Mouse (Mus musculus): Measurements from ENCODE around the gene Cxcl10.
"Not testable (repeated sequence)": the region's sequence is repeated elsewhere in the genome, so short reads cannot be mapped to it uniquely, and the experiment has no call there.

Cxcl10 gene

DNA sequence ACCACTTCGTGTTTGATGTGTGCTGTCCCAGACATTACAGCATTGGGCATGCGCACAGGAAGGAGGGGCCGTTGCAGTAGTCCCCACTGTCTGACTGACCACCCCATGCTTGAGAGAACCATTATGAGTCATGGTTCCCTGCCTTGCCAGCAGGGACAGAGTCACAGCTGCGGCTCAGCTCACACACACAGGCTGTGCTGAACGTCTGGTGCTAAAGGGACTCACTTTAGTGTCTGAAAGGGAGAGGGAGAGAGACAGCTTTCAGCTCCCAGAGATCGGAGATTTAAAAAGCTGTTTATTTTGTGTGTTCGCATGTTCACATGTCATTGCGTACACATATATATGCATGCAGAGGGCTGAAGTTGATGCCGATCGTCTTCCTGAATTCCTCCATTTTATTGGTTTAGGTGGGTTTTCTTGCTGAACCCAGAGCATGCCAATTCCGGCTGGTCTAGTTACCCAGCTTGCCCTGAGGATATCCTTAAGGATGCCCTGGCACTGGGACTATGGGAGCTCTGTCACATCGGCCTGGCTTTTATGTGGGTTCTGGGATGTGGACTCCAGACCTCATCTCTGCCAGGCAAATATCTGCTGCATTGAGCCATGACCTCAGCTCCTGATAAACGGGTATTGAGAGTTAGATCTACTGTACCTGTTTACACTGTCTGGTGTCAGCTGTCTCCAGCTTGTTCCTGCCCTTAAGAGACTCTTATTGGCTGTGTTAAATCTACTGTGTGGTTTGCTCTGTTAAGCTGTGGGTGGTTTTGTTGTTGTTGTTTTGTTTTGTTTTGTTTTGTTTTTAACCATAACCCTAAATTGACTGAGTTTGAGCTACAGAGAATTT, 20.7 kb upstream of the Cxcl10 start:
- peak; percentile 52 for DNase-seq (ENCODE audit: low spot score)

DNA sequence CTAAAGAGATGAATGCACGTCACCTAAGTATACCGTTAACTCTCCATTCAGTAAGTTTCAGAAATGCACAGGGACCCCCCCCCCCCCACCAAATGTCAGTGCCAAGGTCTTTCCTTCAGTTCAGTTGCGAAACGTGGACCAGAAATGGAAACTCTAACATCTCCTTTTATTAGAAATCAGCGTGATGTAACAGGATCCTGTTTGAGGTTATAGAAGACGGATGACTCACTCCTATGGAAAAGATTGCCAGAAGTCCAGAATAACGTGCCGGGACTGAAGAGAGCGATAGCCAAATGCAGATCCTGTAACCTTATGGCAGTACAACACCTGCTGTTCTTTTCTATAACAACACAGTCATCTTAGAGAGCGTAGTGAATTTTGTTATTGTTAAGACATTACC, 19.7 kb upstream of the Cxcl10 start:
- DNase-seq (ENCODE audit: low spot score), result no peak

DNA sequence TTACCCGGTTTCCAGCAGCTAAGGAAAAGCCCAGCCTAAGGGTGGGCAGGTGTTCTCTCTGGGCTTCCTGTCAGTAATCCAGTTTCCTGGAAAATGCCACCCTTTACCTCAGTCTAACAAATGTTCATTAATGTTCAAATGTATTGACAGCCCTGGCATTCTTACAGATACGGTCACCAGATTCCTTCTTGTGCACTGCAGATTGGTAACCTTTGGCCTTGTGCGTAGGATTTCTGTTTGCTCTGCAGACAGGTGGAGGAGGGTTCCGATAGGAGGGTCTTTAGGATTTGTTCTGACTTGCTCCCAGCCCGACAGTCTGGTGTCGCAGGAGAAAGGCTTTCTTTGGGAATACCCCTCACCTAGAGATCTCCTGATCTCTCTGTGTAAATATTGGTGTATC, 17.9 kb upstream of the Cxcl10 start:
- no peak for DNase-seq (ENCODE audit: low spot score)

DNA sequence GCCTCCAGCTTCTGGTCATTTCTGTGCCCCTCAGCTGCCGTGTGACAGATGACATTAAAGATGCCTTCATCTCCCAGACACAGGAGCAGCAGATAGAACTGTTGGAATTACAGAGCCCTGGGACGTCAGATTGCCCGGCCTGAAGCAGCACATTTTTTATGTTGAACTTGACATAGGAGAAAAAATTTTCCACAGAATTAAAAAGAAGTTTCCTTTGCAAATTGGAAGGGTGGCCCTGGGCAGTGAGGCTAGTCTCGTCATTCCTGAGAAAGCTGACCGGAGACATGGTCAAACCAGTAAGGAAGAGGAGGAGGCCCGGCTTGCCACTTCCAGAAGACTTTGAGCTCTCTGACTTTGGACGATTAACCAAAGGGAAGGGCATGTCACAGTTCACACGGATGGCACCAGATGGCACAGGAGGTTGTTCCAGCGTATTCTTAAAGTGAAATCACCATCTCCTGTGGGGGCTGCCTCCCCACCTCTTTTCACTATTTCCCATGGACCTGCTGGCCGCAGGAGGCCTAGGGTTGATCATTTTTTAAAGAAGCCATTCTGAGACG, 16.5 kb upstream of the Cxcl10 start:
- no peak for DNase-seq (ENCODE audit: low spot score)

DNA sequence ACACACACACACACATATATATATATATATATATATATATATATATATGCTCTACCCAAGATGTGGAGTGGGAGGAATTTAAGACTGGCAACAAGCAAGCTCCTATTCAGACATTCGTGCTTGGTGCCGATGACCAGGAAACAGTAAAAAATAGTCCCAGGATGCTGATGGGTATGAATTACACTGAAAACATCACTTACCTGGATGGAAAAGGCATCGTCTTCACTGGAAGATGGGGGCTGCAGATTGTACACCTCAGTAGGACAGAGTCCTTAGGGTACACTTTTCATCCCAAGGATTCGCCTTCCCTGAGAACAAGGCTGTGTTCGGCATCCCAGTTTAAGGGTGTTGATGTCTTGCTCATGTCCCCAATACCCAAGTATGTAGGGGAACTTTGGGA, 15.3 kb upstream of the Cxcl10 start:
- DNase-seq (ENCODE audit: low spot score), result no peak

DNA sequence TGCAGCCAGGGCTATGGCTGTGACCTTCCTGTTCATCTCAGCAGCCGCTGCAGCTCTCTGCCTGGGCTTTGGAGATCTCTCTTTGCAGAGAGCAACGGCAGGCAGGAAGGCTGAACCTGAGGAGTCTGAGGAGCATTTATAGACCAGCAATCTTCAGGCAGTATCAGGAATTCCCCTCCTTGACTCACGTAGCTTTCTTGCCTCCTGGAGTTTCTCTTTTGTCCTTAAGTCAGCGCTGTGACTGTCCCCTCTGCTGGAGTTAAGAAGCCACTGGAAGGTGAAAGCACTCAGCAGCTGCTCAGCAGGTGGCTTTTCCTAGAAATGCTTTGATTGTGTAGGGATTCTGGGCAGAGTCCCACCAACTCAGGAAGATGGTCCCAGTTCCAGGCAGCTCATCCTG, 14.5 kb upstream of the Cxcl10 start:
- DNase-seq (ENCODE audit: low spot score), result no peak

DNA sequence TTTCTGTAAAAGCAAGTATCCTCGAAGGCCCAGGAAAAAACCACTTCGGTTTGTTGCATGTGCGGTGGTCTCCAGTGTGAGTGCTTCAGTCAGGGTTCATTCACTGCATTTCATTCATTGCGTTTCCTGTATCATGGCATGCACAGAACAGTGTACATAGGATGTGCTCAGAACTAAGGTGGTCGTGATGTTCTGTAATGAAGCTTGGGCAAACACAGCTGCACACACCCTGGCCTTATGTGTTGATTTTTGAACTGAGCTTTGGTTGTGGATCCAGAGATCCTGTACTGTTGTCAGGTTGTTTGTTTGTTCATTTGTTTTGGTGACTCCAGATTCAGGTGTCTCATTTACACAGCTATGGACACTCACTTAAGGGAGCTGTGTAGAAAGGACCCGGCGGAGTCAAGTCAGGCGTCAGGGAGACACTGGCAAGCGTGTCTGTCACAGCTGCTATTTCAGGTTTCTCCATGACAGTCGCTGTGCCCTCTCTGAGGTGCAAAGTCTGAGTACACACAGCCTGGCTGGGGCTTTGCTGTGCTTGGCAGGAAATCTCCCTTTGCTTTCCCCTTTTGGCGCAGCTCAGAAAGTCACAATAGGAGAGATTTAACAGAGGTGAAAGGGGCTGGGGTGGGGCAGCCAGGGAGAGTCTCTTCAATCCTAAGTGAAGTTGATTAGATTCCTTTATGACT, 10.2 kb upstream of the Cxcl10 start:
- DNase-seq (ENCODE audit: low spot score), result no peak

DNA sequence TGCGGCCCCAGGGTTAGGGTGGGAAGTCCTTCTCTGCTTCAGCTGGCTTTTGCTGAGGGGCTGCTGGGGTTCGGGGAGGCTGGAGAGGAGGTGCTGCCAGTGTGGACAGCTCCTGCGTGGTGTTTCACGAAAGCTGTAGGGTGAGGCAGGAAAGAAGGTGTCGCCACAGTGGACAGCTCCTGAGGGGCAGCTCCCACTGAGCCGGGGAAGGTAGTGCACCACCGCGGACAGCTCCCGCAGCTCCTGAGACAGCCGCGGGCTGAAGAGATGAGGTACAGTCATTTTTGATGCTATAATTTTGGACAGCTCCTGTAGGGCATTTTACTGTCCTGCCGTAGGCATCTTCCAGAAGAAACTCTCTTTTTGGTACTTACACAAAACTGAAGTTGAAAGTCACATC, 9.3 kb upstream of the Cxcl10 start:
- DNase-seq (ENCODE audit: low spot score), result no peak

DNA sequence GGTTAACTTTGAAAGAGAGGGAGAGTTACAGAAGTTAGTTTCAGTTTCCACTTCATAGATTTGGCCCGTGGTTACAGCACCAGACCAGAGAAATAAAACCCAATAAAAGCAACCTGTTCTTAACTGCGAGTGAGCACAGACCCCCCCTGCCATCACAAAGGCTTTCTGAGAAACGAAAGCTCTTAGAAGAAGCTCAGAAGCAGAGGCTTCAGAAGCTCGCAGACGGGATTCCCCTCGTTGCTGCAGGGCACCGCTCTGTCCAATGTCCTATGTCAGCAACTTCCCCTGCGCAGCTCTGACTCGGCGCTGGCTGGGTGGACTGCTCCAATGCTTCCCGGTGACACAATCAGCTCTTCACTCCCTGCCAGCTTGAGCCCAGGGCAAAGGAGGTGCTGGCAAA, 4.8 kb upstream of the Cxcl10 start:
- peak; percentile 23 for DNase-seq (ENCODE audit: low spot score)

DNA sequence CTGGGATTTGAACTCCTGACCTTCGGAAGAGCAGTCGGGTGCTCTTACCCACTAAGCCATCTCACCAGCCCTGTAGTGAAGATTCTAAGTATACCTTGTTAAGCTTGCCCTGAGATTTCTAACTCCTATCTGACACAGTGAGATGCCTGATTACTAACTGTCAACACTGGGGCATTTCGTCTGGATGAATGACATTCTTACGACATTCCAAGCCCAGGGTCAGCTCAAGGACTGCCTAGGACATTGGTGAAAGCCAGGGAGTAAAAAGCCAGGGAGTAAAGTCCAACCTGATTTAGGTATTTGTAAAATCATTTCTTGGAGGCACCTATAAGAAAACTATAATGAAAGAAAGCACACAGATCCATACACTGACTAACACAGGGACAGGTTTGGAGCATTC, 4.0 kb upstream of the Cxcl10 start:
- not testable (repeated sequence) for DNase-seq (ENCODE audit: low spot score)

DNA sequence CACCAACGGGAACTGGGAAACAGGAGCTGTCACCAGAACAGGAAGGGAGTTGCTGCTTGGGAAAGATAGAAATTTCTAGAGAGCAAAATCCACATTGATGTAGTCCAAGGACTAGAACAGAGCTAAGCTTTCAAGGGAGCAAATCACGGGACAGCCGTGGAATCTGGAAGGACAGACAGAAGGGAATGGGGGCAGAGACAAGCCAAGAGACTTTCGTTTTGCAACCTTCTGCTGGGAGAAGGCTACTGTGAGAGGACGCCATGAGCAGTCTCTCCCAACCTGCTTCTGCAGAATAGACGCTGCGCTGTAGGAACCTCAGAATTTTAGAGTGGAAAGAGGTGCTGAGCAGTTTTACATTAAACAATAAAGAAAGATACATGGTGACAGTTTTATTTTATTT, 1.0 kb upstream of the Cxcl10 start:
- DNase-seq (ENCODE audit: low spot score), result no peak

DNA sequence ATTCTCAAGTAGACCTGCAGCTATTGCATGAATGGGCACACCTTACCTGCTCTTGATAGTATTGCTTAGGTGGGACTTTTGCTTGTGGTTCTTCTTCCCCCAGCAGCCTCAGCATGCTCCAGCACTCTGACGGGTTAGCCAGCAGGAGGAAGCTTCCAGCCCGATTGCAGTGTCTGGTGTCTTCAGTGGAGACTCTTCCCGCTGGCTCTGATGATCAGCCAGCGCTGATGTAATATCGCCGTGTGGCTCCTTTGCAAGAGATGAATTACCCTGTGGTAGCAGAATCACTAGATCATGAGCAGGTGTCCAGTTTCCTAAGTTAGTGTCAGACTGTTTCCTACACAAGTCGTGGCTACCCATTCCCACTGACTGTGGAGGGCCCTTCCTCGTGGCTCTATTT, 3.7 kb downstream of the Cxcl10 start:
- no peak for DNase-seq (ENCODE audit: low spot score)

DNA sequence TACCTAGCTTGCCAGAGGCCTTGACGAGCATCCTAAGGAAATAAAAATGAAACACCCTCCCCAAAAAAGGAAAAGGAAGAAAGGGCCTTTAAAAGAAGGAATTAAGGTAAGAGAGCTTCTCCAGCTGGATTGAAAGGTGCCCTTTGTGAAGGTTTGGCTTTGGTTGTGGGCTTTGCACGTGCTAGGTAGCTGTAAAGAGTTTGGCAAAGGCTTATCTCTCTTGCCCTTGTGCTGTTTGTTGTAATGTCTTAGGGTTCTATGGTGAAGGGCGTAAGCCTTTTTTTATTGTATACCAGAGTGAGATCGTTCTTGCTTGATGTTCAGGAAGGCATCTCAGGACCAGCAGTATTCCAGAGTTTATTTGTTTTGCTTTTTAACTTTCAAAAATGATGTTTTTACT, 8.1 kb downstream of the Cxcl10 start:
- DNase-seq (ENCODE audit: low spot score), result no peak

DNA sequence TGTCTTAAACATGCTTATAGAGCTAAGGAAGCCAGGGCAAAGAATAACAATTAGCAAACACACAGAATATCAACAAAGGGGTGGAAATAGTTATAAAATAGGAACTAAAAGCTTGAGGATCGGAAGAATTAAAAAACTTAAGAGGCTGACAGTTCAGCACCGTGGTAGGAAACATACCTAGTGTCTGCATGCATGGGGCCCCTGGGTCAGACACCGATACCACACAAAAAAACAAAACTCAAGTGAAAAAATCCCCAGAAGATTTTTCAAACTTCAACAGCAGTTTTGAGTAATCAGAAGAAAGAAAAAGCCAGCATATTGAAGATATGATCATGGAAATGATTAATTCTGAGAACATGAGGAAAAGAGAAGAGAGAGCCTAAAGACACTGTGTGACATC, 11.9 kb downstream of the Cxcl10 start:
- no peak for DNase-seq (ENCODE audit: low spot score)

DNA sequence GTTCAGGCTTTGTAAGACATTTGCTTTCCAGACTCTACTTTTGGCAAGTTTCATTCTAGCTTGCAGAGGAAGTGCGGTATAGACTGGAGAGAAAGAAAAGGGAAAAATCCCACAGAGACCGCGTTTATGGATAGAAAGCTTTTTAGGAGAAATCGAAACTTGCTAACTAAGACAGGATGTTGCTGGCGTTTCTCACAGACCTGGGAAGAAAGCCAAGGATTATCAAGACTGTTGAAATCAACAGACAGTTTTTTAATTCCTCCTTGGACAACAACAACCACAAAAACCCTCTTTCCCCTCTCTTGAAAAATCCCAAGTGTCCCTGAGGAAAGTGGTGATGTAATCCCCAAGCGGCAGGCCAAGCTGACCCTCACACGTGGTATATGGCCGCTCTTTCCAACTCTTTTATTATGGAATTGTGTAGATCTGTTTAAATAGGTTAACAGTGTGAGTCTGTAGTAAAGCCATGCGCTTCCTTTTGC, 16.3 kb downstream of the Cxcl10 start:
- DNase-seq (ENCODE audit: low spot score), result no peak

DNA sequence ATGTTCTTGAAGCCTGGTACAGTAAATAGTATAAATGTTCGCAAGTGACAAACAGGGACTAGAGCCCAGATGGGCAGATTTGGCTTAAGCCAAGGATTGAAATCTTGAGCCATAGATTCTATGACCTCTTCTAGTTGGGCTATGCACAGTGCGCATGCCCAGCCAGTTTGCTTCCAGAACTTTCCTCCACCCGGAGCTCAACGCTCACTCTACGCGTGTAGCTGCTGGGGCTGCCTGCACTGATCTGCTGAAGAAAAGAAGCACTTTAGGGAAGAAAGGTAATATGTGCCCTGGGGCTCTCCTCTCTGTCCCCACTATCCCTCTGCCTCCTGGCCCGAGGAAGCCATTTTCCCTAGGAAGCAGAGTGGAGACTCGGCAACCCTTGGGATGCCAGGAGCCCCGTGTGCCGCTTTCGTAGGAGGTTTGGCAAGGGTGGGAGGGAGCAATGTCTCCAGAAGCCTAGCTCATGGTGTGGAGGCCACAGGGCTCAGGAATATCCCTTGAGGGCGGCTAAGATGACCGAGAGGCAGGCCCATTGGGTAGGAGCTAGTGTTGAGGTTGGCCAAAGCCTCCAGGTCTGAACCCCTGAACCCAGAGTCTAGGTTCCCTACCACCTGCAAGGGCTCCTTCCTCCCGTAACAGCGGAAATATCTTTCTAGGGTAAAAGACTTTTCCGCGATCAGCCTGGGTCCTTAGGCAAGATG, 16.9 kb downstream of the Cxcl10 start, which contains the start of gene Art3:
Gene Art3, plus strand, starts transcription at position 193 of the 704 bp plus-strand sequence.
- DNase-seq (ENCODE audit: low spot score), result no peak

DNA sequence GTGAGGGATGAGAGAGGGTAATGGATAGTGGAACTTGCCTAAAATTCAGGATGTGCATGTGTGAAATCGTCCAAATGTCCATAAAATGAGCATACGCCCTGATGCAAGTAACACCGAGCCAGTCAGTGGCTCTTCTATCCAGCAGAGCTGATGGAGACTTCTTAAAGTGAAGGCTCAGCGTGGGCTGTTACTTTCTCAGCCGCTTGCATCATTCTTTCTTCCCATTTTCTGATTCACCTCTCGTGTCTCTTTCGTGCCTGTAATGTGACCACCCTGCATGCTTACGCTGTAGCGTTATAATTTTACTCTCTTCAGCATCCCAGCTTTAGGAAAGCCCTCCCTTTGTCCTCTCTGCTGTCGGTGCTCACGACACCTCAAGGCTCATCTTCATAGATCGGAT, 17.6 kb downstream of the Cxcl10 start:
- no peak for DNase-seq (ENCODE audit: low spot score)

DNA sequence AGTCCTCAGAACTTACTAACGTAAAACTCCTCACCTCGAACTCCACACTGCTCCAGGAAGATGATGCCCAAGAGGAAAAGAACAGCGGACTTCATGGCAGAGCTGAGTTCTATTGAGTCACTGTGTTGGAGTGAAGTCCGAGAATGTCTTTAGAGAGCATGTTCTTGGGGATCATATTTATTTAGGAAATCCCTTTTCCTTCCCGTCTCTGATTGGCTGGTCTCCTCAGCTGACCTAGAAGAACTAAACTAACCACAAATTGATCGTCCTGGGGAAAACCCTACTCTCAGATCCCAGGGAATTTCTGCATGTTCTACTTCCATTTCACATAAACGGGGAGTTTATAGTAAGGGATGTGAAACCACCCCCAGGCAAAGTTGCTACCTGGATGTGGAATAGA, 20.8 kb downstream of the Cxcl10 start, which contains the start of gene Cxcl9:
Gene Cxcl9, minus strand, starts transcription at position 151 of the 400 bp plus-strand sequence.
- DNase-seq (ENCODE audit: low spot score), result no peak

DNA sequence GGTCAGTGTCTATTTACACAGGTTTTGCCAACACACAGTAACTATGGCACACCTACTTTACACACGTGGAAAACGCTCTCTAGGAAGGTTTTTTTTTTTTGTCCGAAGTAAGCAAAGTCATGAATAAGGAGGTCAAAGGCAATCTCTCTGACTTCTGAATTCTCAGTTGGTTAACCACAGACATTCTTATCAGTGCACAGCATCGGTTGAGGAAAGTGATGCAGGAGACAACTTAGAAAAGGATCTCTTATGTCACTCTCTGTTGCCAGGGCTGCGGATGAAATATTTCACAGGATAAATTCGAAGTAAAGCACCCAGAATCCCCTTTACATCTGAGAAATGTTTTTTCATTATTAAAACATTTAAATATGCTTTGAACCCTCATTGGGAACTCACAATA, 21.3 kb downstream of the Cxcl10 start:
- DNase-seq (ENCODE audit: low spot score), result no peak

DNA sequence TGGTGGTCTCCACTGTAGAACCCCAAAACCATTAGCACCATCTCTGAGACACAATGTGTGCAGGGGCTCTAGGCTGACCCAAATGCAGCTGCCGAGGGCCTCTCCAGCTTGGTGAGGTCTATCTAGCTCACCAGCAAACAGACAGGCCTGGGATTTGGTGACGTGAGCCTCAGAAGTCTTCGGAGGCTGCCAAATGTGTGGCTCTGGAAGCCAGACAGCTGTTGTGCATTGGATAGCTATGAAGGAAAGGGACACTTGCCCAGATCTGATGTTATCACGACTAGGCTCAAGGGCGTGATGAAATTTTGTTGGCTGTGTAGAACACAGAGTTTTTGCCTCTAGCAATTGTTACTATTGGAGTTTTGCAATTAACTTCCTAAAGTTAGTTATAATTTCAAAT, 25.4 kb downstream of the Cxcl10 start:
- DNase-seq (ENCODE audit: low spot score), result peak; percentile 21

DNA sequence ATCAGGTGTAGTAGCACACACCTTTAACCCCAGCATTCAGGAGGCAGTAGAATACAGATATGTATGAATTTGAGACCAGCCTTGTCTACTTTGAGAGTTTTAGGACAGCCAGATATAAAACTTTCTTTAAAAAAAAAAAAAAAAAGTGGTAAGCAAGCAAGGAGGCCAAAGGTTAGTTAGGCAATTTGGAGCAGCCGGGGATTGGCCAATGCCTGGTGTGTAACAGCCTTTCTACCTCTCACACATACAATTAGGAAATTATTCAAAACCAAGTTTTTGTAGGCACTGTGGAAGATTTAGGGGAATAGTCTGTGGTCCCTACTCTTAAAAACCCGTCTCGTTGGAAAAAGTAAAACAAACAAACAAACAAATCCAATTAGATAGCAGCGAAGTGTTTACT, 26.1 kb downstream of the Cxcl10 start:
- no peak for DNase-seq (ENCODE audit: low spot score)

DNA sequence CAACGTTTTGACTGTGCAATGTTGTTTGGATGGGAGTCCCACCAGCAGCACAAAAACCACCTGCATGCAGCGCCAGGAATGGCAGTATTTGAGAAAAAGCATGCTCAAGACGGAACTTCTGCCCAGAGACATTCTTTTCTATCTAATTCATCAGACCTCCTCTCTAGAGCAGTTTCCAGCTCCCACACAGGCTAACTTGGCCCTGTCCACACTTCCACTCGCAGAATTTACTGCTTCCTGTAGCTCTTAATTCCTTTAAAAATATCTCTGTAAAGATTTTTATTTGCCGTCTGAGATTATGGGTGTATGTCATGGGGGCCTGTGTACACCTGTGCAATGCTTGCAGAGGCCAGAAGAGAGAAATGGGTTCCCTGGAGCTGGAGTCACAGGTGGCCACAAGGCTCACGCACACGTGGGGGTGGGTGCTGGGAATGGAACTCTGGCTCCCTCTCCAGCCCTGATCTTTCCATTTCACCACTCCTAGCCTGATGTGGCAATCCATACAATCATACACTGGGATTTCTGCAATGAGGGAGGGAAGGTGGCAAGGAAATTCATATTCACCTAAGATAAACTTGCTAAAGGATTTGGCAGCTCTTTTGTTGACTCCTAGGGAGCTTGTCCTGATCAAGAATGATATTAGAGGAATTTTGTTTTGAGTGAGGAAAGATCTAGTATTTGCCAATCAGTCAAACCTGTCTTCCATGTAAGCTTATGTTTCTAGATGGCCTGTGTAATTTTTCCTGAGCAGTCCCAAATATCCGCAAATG, 26.9 kb downstream of the Cxcl10 start:
- no peak for DNase-seq (ENCODE audit: low spot score)
